Mouse (Mus musculus) lung, postnatal 0 days (tissue): ENCODE data around the gene Ahsg.

Experiments used
- CTCF ChIP-seq: IDR thresholded peaks from 2 replicates; pipeline ENCODE4 v1.5.1; 2016; ENCODE audit warnings: antibody characterized with exemption, mild to moderate bottlenecking
- EP300 ChIP-seq: IDR thresholded peaks from 2 replicates; pipeline ENCODE4 v1.6.1; 2016; ENCODE audit warnings: antibody characterized with exemption, mild to moderate bottlenecking, control low read depth

DNA sequence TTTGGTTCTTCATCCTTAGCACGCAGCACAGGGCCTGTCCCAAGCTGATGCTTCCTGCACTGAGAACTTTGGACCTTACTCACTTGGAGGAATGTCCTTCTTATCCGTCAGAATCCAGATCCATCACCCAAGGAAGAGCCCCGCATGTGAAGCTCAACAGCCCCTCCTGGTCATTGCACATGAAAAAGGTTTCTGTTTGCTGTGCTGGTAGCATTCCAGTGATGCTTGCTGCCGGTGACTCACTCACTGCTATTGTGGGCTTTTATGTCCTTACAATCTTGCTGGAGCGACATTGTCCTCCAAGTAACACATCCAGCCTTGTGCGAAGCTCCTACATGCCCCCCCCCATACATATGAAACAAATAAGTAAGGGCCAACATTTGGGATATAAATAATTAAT is 21.8 kb downstream of the Ahsg start:
- no peak for TF ChIP-seq EP300
- TF ChIP-seq CTCF = no peak
